Mouse (Mus musculus) urinary bladder, adult 18-20 months (tissue): Measurements from ENCODE around the gene Ang5.
"Not testable (repeated sequence)": the region's sequence is repeated elsewhere in the genome, so short reads cannot be mapped to it uniquely, and the experiment has no call there.

Experiments used
- DNase-seq, 2 experiments: peaks; one replicate each; pipeline ENCODE4 v3.0.0; 2022; ENCODE audit warnings: low spot score in 2 of 2, mixed read lengths in 2 of 2

Ang5 gene

DNA sequence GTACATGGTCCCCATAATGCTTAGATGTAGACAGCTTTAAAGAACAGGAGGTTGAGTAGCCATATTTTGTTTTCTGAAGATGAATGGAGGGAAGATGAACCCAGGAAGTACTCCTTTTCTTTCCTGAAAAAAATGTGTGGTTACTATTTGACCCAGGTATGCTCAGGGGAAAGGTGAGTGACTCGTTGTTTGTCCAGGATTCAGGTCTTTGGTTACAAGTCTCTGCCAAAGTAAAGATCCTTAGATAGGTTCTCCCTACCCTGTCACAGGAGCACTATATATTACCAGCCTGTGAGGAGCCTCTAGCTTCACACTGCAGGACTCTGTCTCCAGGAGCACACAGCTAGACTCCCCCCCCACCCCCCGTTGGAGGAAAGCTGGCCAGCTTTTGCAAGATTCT is at the start of gene Ang5:
TSS of gene Ang5 (plus strand) at position 301 of the 400 bp plus-strand sequence.
- DNase-seq: not testable (repeated sequence)

- DNase-seq: not testable (repeated sequence)
Observed at GRCm38 (mm10) chr14:43918214-43918613, 38.7 kb upstream of the Ang5 start.

DNA sequence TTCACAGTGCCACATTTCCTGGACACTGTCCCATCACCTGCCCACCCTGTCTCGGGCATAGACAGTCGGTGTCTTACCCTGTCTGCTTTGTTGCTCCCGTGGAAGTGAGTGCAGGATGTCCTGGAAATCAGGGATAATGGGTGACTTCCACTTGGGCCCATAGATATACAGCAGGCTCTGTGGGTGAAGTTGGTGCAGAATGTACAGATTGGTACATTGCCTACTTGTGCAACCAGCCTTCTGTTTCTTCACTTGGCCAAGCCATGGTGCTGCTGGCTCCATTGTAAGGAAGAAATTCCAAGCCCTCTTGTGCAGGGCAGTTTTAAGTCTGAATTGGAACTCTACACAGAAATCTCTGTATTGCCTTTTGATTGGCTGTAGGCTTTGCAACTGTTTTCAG is 33.4 kb upstream of the Ang5 start, which contains the start of gene Ear10:
TSS of gene Ear10 (minus strand) at position 101 of the 400 bp plus-strand sequence.
- not testable (repeated sequence) for DNase-seq

- peak; percentile 10 to 15 for DNase-seq
Observed at GRCm38 (mm10) chr14:43924688-43925403, 32.0 kb upstream of the Ang5 start, which contains the start of gene Gm8113. Gene Gm8113 (plus strand): TSS chr14:43925390.

GRCm38 (mm10) chr14:43925404-43925950 is 31.4 kb upstream of the Ang5 start:
- DNase-seq: peak in 1 of 2 experiments; percentile 4

DNA sequence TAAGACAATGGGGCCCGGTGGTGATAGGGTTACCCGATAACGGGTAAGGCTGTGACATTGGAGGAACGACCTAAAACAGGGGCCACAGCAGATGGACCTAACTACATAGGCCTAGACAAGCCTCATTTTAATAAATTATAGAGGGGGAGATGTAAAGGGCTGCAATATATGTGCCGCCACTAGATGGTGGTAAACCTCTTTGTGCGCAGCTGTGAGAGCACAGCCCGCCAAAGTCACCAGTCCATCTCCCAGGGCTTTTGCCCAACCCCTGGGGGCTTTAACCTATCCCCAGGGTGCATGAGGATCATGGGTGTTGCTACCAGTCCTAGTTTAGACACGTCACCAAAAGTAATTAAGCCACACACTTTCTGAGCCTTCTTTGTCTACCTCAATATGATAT is 23.9 kb upstream of the Ang5 start:
- DNase-seq: peak in 1 of 2 experiments; percentile 11

- not testable (repeated sequence) for DNase-seq
Observed at GRCm38 (mm10) chr14:43933399-43933798, 23.5 kb upstream of the Ang5 start.

DNA sequence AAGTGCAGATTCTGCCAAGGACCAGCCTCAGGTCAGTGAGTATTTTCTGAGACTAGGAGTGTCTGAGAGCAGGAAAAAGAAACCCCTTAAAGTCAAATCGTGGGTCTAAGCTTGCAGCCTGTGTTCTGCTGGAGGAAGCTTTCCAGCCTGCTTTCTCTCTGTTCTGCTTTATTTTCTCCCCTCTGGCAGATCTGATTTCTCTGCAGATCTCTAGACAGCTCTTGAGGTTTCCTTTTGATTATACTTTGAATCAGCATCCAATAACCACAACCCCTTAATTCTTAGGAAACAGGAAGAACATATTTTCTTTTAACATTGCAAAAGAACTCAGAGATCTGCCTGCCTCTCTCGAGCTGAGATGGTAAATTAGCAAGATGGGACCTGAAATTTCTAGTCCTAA is 3.5 kb upstream of the Ang5 start:
- DNase-seq: not testable (repeated sequence)

DNA sequence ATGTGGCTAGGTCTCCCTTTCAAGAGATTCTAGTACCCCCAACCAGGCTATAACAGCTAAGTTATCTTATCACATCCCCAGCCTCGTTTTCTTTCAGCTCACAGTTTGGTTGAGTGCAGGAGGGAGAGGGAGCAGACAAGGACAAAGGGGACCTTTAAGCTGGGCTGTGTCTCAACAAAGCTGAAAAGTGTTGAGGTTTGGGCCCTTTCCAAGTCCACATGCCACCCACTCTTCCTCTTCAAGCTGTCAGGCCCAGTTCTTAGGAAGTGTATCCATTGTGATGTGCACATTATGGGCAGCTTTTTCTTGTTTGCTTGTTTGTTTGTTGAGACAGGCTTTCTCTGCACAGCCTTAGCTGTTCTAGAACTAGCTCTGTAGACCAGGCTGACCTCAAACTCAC is 1.8 kb upstream of the Ang5 start:
- not testable (repeated sequence) for DNase-seq

- DNase-seq: no peak
Observed at GRCm38 (mm10) chr14:43983454-43983853, 26.6 kb downstream of the Ang5 start.

DNA sequence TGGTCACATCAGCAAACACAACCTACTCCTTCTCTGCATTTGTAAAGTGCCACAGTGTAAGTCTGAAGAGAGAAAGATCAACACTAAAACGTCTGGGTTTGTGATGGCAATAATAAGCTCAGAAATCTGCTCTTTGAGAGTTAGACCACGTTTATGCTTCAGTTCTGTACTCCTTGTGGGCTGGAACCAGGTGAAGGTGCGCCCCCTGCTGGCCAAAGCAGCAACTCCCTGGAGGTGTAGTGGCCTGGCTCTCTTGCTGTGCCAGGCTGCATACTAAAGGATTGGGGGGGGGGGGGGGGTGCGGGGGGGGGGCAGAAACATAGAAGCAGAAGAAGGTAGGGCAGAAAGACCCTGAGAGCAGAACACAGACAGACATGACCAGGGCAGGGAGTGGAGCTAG is 27.0 kb downstream of the Ang5 start:
- peak; percentile 15 to 30 for DNase-seq

- no peak for DNase-seq
Observed at GRCm38 (mm10) chr14:43986147-43986546, 29.3 kb downstream of the Ang5 start.

GRCm38 (mm10) chr14:43987404-43987803 is 30.5 kb downstream of the Ang5 start:
- peak; percentile 35 to 57 for DNase-seq

DNA sequence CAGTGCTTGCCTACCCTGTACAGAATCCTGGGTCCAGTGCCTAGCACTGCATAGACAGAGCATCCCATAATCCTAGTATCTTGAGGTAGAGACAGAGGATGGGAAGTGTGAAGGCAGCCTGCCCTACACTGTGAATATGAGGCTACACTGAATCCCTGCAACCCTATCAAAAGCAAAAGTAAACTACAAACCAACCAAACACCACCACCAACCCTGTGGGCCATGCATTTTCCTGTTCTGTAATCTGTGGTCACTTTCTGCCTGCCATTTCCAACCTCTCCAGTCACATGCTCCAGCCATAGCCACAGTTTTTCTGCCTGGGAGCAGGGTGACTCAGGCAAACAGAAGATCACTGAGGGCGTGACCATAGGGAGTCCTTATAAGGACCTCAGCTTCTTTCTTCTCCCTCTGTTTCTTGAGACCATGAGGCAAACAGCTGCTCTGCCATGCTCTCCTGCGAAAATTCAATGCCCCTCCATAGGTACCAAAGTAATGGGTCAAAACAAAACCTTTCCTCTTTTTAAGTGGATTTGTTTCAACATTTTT is 41.7 kb downstream of the Ang5 start:
- DNase-seq: not testable (repeated sequence)

DNA sequence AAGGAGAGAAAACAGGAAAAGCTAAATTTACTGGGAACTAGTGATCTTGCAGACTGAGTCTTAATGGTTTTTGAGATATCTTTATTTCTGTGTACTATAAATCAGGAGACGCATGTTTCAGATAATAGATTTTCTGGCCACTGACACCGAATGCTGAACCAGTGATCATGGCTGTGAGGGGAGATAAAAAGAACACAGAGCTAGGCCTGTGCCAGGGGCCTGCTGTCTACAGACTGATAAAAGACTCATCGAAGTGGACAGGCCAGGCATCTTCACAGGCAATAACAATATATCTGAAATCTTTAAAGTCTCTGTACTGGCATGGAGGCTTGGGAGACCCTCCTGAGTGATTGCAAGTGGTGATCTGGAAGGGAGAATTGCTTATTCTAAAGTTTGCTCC is 44.7 kb downstream of the Ang5 start:
- no peak for DNase-seq

GRCm38 (mm10) chr14:44002169-44002568 is 45.3 kb downstream of the Ang5 start, which contains the start of gene Ang6:
Gene Ang6 (minus strand): TSS chr14:44002269.
- no peak for DNase-seq

GRCm38 (mm10) chr14:44008021-44008420 is 51.2 kb downstream of the Ang5 start:
- DNase-seq: not testable (repeated sequence)

- not testable (repeated sequence) for DNase-seq
Observed at GRCm38 (mm10) chr14:44009686-44010085, 52.8 kb downstream of the Ang5 start.
